Mouse (Mus musculus) small intestine, adult 2 months (tissue): ENCODE results near the gene Prss33.

ENCODE experiments used
- CTCF ChIP-seq: fragments of 200-500 bp; IDR thresholded peaks from 2 replicates; pipeline ENCODE4 v1.5.1; 2012; ENCODE audit warnings: low read depth, mild to moderate bottlenecking, control low read depth, inconsistent platforms, low read length, moderate library complexity, mixed read lengths; ENCODE audit not compliant: insufficient replicate concordance, insufficient read length; ENCODE audit errors: extremely low read depth
- POLR2A ChIP-seq: fragments of 200-500 bp; IDR thresholded peaks from 2 replicates; pipeline ENCODE4 v1.6.1; 2012; ENCODE audit warnings: low read depth, mild to moderate bottlenecking, control low read depth, inconsistent platforms, low read length, moderate library complexity

DNA sequence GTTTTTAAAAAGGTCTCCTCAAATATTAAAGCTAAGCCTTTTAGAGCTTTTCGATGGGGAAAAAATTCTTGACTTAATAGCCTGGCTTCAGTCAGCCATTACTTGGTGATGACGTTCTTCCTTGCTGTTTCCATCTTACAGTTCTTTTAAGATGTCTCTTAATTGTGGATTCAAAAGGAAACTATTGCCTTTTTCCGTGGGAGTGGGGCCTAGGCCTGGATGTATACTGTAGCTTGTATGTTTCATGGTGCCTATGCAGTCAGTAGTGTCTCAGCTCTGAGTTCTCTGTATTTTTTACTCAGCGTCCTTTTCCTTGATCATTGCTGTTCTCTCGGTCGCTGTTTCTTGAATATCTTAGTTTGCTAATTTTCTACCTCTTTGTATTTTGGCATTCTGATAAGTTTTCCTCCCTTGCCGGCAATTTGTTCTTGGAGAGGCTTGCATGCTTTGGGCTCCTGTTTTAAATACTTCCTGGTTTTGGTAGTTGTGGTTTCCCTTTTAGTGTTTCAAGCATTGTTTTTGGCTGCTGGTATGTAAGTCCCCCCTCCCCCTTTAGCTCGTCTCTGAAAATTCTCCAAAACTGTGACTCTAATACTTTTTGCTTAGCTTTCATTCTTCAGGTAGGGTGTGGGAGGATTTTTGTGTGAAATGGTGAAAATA lies 31.3 kb downstream of the Prss33 start:
- no peak for TF ChIP-seq CTCF
- no peak for TF ChIP-seq POLR2A
